Mouse (Mus musculus) B cell, adult (primary cell): ENCODE results near the gene Srek1. TPM values are rescaled to one million over a fixed set of nuclear protein-coding genes. Genes with fewer than 3 reads are reported as not detected.

Source experiments
- total RNA-seq: library from RNA; stranded (reverse); gene quantifications from 4 replicates; pipeline ENCODE4 v1.2.4, GENCODE M21; 2023; ENCODE audit not compliant: inconsistent age

The Srek1 gene
- total RNA-seq = 117 to 142 TPM (median 135 TPM) in 4 replicates

DNA sequence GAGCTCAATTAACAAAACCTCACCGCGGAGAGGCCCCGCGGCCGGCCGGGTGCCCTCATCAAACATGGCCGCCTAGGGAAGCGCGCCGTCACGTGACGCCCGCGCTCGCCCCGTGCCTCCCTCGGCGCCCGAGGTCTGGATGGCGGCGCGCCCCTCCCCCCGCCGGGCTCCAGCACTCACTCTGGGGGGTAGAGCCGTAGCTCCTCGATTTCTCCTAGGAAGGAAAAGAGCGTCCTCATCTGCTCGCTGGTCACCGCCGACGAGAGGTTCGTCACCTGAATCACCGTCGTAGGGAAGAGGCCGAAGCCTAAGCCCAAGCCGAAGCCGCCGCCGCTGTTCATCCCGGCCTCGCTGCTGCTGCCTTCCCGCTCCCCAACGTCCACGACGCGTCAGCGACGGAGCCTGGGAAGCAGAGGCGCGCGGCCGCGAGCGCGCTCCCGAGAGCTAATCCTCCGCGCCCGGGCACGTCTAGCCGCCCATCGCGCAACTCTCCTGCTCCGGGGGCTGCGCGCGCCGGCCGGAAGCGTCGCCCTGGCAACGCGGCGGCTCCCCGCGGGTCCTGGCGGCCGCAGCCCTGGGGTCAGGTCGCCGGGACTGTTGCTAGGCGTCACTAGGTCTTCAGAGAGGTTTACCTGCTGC, at the start of gene Srek1:
TSS of gene Srek1 (minus strand) at position 490 of the 639 bp plus-strand sequence.

Other genes with a start within 250 kb of the Srek1 start
- 113 to 128 TPM (median 123 TPM) in 4 replicates for gene Erbin, start 145.9 kb upstream of the Srek1 start, total RNA-seq